Mouse (Mus musculus): Measurements from ENCODE around the gene Ankrd63.

Gene Ankrd63

DNA sequence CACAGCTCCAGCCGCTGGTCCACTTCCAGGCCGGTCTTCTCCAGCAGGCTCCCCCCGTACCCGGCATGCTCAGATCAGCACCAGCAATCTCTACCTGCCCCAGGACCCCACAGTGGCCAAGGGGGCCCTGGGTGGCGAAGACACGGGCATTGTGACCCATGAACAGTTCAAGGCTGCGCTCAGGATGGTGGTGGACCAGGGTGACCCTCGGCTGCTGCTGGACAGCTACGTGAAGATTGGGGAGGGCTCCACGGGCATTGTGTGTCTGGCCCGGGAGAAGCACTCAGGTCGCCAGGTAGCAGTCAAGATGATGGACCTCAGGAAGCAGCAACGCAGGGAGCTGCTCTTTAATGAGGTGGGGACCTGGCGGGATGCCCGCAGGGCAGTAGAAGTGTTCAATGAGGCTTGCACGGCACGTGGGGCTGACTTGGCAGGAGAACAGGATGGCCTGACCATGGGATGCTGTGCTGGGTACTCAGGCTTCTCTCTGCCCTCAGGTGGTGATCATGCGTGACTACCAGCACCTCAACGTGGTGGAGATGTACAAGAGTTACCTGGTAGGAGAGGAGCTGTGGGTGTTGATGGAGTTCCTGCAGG lies 10.3 kb downstream of the Ankrd63 start:
- WGBS = 75% methylated on average over 19 of the region's 19 CpGs

DNA sequence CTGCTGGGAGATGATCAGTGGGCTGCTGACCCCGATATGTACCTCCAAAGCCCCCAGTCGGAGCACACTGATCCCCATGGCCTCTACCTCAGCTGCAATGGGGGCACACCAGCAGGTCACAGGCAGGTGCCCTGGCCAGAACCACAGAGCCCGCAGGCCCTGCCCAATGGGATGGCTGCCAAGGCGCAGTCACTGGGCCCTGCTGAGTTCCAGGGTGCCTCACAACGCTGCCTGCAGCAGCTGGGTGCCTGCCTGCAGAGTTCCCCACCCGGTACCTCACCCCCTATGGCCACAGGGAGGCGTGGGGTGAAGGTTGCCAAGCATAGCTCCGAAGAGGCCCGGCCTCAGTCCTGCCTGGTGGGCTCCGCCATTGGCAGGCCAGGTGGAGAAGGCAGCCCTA lies 13.9 kb downstream of the Ankrd63 start:
- 81% methylated on average over 10 of the region's 10 CpGs for WGBS

DNA sequence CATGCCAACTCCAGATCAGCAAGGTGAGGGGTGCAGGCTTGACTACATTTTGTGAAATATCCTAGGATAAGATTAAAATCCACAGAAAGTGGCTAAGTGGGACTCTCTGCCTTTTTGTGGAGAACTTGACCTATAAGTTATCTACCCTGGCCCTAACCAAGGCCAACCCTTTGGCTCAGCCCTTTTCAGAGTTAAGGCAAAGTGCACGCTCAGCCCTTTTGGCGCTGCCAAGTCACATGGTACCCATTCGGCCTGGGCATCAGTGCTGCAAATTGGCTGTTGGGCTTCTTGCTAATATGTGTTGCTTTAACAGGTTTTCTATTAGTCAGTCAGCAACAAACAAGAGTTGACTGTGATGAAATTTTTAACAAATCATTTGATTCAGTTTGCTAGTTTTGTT lies 16.0 kb downstream of the Ankrd63 start:
- WGBS = 84% methylated on average over 3 of the region's 3 CpGs

- 78% methylated on average over 8 of the region's 8 CpGs for WGBS
Observed at GRCm38 (mm10) chr2:118686693-118687092, 17.1 kb downstream of the Ankrd63 start.

- WGBS = 43% methylated on average over 4 of the region's 4 CpGs
Observed at GRCm38 (mm10) chr2:118685088-118685487, 18.7 kb downstream of the Ankrd63 start.

- 49% methylated on average over 8 of the region's 8 CpGs for WGBS
Observed at GRCm38 (mm10) chr2:118682544-118683260, 21.1 kb downstream of the Ankrd63 start.

DNA sequence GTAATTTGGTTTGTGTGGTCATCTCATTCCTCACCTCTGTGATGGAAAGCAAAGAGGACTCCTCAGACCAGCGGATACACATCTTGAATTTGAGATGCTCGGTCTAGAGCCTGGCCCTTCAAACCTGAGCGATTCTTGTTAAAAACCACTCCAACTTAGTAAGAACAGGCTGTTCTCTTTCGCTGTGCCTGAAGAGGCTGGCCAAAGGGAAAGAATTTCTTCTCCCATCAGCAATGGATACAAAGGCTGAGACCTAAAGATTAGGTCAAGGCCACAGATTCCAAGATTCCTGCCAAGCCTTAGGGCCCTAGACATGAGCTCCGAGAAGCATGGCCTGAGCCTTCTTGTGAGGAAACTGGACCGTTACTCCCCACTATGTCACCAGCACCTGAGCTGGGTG lies 22.8 kb downstream of the Ankrd63 start:
- WGBS = 95% methylated on average over 6 of the region's 6 CpGs

DNA sequence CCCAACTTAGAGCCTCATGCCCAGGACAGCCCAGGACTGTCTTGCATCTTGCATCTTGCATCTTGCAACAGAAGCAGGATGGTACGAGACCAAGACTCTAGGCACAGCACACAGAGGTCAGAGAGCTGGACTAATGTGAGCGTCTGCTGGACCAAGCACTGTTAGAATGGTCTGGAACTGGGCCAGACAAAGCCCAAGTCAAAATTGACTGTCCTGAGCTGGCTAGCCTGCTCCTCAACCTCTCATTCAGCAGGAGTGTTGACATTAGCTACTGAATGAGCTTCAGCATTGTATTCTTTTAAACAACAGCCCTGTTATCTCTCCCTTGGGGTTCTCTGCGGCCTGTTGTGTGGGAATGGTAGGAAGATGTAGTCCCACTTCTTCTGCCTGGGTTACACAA lies 24.2 kb downstream of the Ankrd63 start:
- whole genome bisulfite sequencing = 85% methylated on average over 3 of the region's 3 CpGs

- 56% methylated on average over 4 of the region's 4 CpGs for WGBS
Observed at GRCm38 (mm10) chr2:118677817-118678216, 25.9 kb downstream of the Ankrd63 start.

- 3% methylated on average over 86 of the region's 89 CpGs for WGBS
Observed at GRCm38 (mm10) chr2:118676839-118677741, 26.7 kb downstream of the Ankrd63 start.

GRCm38 (mm10) chr2:118674500-118674899 lies 29.3 kb downstream of the Ankrd63 start:
- WGBS = 58% methylated on average over 7 of the region's 7 CpGs

DNA sequence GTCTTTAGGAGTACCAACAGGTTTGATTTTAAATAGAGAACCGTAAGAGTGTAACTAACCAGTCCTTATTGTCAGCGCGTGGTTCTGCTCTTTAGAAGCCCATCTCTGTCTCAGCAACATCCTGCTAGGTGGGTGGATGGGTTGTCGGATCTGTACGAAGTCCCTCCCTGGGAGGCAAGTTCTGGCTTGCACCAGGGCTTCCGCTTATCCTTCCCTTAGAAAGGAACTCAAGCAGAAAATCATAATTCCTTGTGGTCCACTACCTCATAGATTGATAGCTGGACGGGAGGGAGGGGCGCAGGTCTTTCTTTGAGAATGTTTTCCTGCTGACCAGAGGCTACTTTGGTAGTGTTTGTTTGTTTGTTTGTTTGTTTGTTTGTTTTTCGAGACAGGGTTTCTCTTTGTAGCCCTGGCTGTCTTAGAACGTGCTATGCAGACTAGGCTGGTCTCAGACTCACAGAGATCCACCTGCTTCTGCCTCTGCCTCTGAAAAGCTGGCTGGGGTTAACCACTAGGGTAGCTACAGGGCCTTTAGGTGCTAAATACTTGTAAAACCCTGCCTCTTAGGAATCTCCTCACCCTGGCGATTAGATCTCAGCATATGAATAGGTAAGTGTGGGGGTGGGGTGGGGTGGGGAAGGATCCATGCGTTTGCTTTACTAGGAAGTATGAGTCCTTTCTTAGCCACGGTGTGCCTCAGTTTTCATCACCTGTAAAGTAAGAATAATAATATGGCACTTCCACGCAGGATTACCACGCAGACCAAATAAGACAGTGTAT lies 29.9 kb downstream of the Ankrd63 start:
- 50% methylated on average over 15 of the region's 15 CpGs for WGBS

GRCm38 (mm10) chr2:118671728-118672127 lies 32.0 kb downstream of the Ankrd63 start:
- 88% methylated on average over 1 of the region's 1 CpGs for WGBS

DNA sequence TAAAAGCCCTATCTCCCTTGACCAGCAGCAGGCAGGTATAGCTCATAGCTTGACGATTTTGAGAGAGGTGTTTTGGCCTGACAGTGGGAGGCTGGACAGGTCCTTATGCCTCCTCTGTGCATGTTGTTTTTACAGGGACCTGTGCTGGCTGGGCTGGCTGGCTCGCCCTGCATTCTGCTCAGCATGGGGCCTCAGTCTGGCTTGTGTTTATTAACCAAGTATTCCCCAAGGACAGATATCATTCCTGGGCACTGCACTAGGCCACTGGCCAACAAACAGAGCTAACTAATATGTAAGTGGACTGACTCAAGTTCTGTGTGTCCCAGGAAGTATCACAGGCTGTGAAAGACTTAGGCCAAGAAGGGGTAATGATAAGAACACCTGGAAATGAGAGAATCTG lies 34.0 kb downstream of the Ankrd63 start:
- WGBS = 72% methylated on average over 2 of the region's 2 CpGs

GRCm38 (mm10) chr2:118669245-118669644 lies 34.5 kb downstream of the Ankrd63 start:
- WGBS = 75% methylated on average over 6 of the region's 6 CpGs

DNA sequence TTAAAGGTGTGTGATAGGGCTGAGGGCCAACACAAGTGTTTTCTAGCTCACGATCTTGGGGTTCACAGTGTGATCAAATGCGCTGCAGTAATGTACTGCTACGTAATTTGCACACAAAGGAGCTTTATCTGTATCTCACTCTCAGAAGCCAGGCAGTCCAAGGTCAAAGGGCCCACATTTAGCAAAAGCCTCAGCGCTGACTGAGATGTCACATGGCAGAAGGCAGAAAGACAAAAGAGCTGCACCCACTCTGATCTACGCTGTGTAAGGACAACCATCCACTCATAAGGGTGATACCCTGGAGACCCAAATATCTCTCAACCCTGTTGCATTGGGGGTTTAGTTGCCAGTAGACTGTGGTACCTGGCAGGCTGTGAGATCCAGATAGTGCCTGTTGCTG lies 36.6 kb downstream of the Ankrd63 start:
- 69% methylated on average over 5 of the region's 5 CpGs for WGBS

GRCm38 (mm10) chr2:118665616-118666015 lies 38.1 kb downstream of the Ankrd63 start:
- 86% methylated on average over 4 of the region's 4 CpGs for WGBS

- WGBS = 65% methylated on average over 3 of the region's 3 CpGs
Observed at GRCm38 (mm10) chr2:118664975-118665516, 38.7 kb downstream of the Ankrd63 start.

- WGBS = 31% methylated on average over 19 of the region's 19 CpGs
Observed at GRCm38 (mm10) chr2:118663804-118664766, 39.7 kb downstream of the Ankrd63 start.

Measured in cerebral cortex, adult 2 months (tissue).